Mouse (Mus musculus) G1E (cell line): ENCODE results near the gene Tmem186. TPM values are rescaled to one million over a fixed set of nuclear protein-coding genes. Genes with fewer than 3 reads are reported as not detected.

Experiments used
- ATAC-seq: 2 replicates; pipeline ENCODE4 v1.8.0; 2016; ENCODE audit warnings: mild to moderate bottlenecking; ENCODE audit not compliant: insufficient number of reproducible peaks, poor library complexity, low FRiP score, severe bottlenecking; ENCODE audit errors: extremely low read depth
- DNase-seq: peaks from one replicate; pipeline ENCODE4 v3.0.0; 2012; ENCODE audit warnings: low spot score
- H3K27me3 ChIP-seq: 2 replicates; pipeline ENCODE4 v1.6.1; 2012; ENCODE audit warnings: mild to moderate bottlenecking, low read length, inconsistent platforms; ENCODE audit not compliant: insufficient read depth
- H3K36me3 ChIP-seq: replicated peaks from 2 replicates; pipeline ENCODE3; 2012; ENCODE audit warnings: mild to moderate bottlenecking, inconsistent platforms
- H3K4me1 ChIP-seq: 2 replicates; pipeline ENCODE4 v1.6.1; 2012; ENCODE audit warnings: low read depth, low read length, inconsistent platforms, mixed read lengths; ENCODE audit not compliant: insufficient read depth
- H3K4me3 ChIP-seq: 2 replicates; pipeline ENCODE4 v1.5.1; 2012; ENCODE audit warnings: low read depth, mild to moderate bottlenecking, inconsistent platforms, low read length, moderate library complexity, mixed read lengths
- H3K9me3 ChIP-seq: replicated peaks from 2 replicates; pipeline ENCODE4 v1.6.1; 2012; ENCODE audit warnings: inconsistent platforms
- CTCF ChIP-seq: IDR thresholded peaks from 2 replicates; pipeline ENCODE4 v1.5.1; 2012; ENCODE audit warnings: low read depth, low read length, inconsistent platforms, mixed read lengths
- GATA1 ChIP-seq: IDR thresholded peaks from 2 replicates; pipeline ENCODE4 v1.6.1; 2012; ENCODE audit warnings: borderline replicate concordance, low read length, inconsistent platforms, mixed read lengths
- GATA2 ChIP-seq: IDR thresholded peaks from 2 replicates; pipeline ENCODE4 v1.6.1; 2012; ENCODE audit warnings: low read depth, low read length, inconsistent platforms, borderline replicate concordance
- POLR2AphosphoS5 ChIP-seq: IDR thresholded peaks from 2 replicates; pipeline ENCODE4 v1.6.1; 2012; ENCODE audit warnings: low read depth, low read length, inconsistent platforms; ENCODE audit not compliant: insufficient replicate concordance
- TAL1 ChIP-seq: conservative IDR thresholded peaks from 2 replicates; pipeline ENCODE4 v1.6.1; 2012; ENCODE audit warnings: low read depth, low read length, inconsistent platforms, mixed read lengths
- polyA plus RNA-seq: library from polyadenylated mRNA; stranded (reverse); fragments of >175 nt; gene quantifications from 2 replicates; pipeline ENCODE4 v1.2.3, GENCODE M21; 2012
- total RNA-seq, 2 experiments: library from RNA; stranded (forward) in 1 of 2; stranded (reverse) in 1 of 2; fragments of 200-1000 nt in 1 of 2; fragments of >200 nt in 1 of 2; fragmentation: Nextera tagmentation in 1 of 2; gene quantifications; 2 replicates each; pipeline ENCODE4 v1.2.3; 2014 to 2017

The Tmem186 gene
- total and polyA plus RNA-seq, 3 experiments = 11.4 to 31.0 (median 13.6) TPM

- no peak for ATAC-seq
- Histone ChIP-seq H3K4me1 (no peaks in the 10 kb centered on the region), H3K27me3 (no peaks in the 10 kb centered on the region), H3K9me3 (no peaks in the 10 kb centered on the region), H3K4me3 (no peak overlapping the region), H3K36me3 (no peaks in the 10 kb centered on the region)
- no peak for DNase-seq
- TF ChIP-seq POLR2AphosphoS5 (no peak), GATA2 (no peak), CTCF (no peak), TAL1 (no peak), GATA1 (no peak)
Measured at GRCm38 (mm10) chr16:8584248-8584647, 53.3 kb downstream of the Tmem186 start.

Other genes starting within 250 kb of the Tmem186 start
- gene Tmem114, start 212.6 kb downstream of the Tmem186 start, total RNA-seq (2014; fragmentation: Nextera tagmentation) = not detected in 2 replicates
- gene Tmem114, start 212.6 kb downstream of the Tmem186 start, total RNA-seq (2017) = not detected in 2 replicates
- not detected in 2 replicates for gene Tmem114, start 212.6 kb downstream of the Tmem186 start, polyA plus RNA-seq
- 44.5 and 50.3 TPM in 2 replicates for gene Mettl22, start 166.9 kb downstream of the Tmem186 start, total RNA-seq (2014; fragmentation: Nextera tagmentation)
- gene Mettl22, start 166.9 kb downstream of the Tmem186 start, total RNA-seq (2017) = 10.8 and 17.2 TPM in 2 replicates
- 31.8 and 35.2 TPM in 2 replicates for gene Mettl22, start 166.9 kb downstream of the Tmem186 start, polyA plus RNA-seq
- not detected in 2 replicates for gene Abat, start 124.3 kb downstream of the Tmem186 start, total RNA-seq (2014; fragmentation: Nextera tagmentation)
- 0.11 and 0.12 TPM in 2 replicates for gene Abat, start 124.3 kb downstream of the Tmem186 start, total RNA-seq (2017)
- not detected in 2 replicates for gene Abat, start 124.3 kb downstream of the Tmem186 start, polyA plus RNA-seq
- gene Pmm2, start within 50 bp of the Tmem186 start, total RNA-seq (2014; fragmentation: Nextera tagmentation) = 57.3 and 74.3 TPM in 2 replicates
- gene Pmm2, start within 50 bp of the Tmem186 start, total RNA-seq (2017) = 122 and 127 TPM in 2 replicates
- 12.1 and 28.2 TPM in 2 replicates for gene Pmm2, start within 50 bp of the Tmem186 start, polyA plus RNA-seq
- gene Carhsp1, start 34.4 kb upstream of the Tmem186 start, total RNA-seq (2014; fragmentation: Nextera tagmentation) = 16.4 and 28.4 TPM in 2 replicates
- 30.3 and 30.8 TPM in 2 replicates for gene Carhsp1, start 34.4 kb upstream of the Tmem186 start, total RNA-seq (2017)
- gene Carhsp1, start 34.4 kb upstream of the Tmem186 start, polyA plus RNA-seq = 14.5 and 15.7 TPM in 2 replicates
- not detected in 2 replicates for gene Gm5767, start 43.1 kb upstream of the Tmem186 start, total RNA-seq (2014; fragmentation: Nextera tagmentation)
- gene Gm5767, start 43.1 kb upstream of the Tmem186 start, total RNA-seq (2017) = not detected in 2 replicates
- not detected in 2 replicates for gene Gm5767, start 43.1 kb upstream of the Tmem186 start, polyA plus RNA-seq
- 234 and 362 TPM in 2 replicates for gene Usp7, start 154.6 kb upstream of the Tmem186 start, total RNA-seq (2014; fragmentation: Nextera tagmentation)
- gene Usp7, start 154.6 kb upstream of the Tmem186 start, total RNA-seq (2017) = 132 and 150 TPM in 2 replicates
- gene Usp7, start 154.6 kb upstream of the Tmem186 start, polyA plus RNA-seq = 25.9 and 26.9 TPM in 2 replicates
- 91.4 and 92.2 TPM in 2 replicates for gene 1810013L24Rik, start 192.4 kb upstream of the Tmem186 start, total RNA-seq (2014; fragmentation: Nextera tagmentation)
- gene 1810013L24Rik, start 192.4 kb upstream of the Tmem186 start, total RNA-seq (2017) = 48.9 and 58.1 TPM in 2 replicates
- gene 1810013L24Rik, start 192.4 kb upstream of the Tmem186 start, polyA plus RNA-seq = 17.7 and 22.0 TPM in 2 replicates